Mouse (Mus musculus) lung, postnatal 10 days (tissue): ENCODE results near the gene Slc46a3.

Experiments
- DNase-seq: peaks from one replicate; pipeline ENCODE4 v3.0.0; 2021

Gene Slc46a3

GRCm38 (mm10) chr5:147834841-147835500 is 59.6 kb downstream of the Slc46a3 start:
- DNase-seq = no peak

GRCm38 (mm10) chr5:147832842-147833241 is 61.8 kb downstream of the Slc46a3 start:
- DNase-seq = peak; percentile 31

GRCm38 (mm10) chr5:147828846-147829245 is 65.8 kb downstream of the Slc46a3 start:
- no peak for DNase-seq
